Mouse (Mus musculus): ENCODE data around the gene Adgrl1.

Gene Adgrl1

DNA sequence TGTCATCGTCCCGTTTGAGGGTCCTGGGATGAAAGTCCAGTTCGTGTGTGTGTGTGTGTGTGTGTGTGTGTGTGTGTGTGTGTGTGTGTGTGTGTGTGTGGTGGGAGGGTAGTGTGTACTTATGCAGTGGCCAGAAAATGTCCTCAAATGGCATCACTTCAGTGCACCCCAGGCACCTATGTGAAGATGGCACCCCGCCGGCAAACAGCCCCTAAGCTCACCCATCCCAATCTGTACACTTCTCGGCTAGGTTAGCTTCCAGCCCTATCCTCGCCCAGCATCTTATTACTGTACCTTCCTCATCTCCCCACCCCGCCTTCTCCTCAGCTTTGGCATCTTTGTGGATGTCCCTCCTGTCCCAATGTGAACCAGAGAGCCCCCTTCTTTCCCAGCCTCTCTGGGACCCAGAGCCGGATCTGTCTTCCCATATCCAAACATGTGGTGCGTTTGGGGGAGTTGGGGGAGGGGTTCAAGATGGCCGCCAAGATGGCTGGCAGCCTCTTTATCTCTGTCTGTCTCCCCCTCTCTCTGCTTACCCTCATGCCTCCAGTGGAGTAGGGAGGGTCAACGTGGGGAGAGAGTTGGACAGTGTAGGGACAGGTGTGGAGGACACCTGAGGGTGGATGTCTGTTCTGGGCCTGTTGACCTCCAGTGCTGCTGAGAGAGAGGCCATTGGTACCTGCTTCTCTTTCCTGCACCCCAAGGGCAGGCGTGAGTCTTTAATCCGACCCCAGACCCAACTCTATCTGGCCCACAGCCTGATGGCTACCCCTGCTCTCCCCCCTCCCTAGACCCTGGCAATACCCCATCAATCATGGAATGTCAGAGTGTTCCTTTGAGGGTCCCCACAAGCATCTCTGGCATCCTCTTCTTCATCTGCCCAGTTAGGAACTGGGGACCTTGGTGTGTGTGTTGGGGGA, 1.9 kb downstream of the Adgrl1 start:
- DNase-seq (ENCODE audit: extremely low read depth, low read depth, low spot score): no peak

DNA sequence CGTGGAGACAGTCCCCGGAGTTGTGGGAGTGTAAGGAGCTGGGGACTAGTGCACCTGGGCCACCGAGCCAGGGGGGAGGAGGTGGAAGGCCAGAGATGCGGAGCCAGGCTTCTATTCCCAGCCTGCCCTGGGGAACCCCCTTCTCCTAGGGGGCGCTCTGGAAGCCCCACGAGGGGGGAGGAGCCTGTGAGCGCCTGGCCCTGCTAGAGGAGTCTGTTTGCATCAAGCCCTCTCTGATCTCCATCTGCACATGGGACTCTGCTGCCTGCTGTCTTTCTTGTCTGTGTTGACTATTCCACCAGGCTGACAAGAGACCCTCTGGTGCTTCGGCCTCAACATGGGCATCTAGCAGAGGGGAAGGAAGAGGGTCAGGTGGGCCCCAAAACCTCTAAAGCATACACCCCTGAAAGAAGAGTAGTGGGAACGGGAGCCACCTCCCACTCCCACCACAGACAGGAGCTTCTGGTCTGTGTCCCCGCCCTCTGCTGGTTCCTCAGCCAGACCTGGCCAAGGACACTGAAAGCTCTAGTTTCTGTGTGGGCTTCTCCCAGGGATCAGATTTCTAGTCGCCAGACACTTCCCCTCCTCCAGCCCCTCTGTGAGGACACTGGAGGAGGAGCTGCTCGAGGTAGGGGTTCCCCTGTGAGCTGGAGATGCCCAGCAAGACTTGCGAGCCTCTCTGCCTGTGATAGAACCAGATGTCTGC, 3.2 kb downstream of the Adgrl1 start:
- DNase-seq (ENCODE audit: extremely low read depth, low read depth, low spot score): no peak

- no peak for DNase-seq (ENCODE audit: extremely low read depth, low read depth, low spot score)
These were observed 8.7 kb downstream of the Adgrl1 start for GRCm38 (mm10) chr8:83908583-83908982.

GRCm38 (mm10) chr8:83909311-83909710, 9.4 kb downstream of the Adgrl1 start:
- no peak for DNase-seq (ENCODE audit: extremely low read depth, low read depth, low spot score)

DNA sequence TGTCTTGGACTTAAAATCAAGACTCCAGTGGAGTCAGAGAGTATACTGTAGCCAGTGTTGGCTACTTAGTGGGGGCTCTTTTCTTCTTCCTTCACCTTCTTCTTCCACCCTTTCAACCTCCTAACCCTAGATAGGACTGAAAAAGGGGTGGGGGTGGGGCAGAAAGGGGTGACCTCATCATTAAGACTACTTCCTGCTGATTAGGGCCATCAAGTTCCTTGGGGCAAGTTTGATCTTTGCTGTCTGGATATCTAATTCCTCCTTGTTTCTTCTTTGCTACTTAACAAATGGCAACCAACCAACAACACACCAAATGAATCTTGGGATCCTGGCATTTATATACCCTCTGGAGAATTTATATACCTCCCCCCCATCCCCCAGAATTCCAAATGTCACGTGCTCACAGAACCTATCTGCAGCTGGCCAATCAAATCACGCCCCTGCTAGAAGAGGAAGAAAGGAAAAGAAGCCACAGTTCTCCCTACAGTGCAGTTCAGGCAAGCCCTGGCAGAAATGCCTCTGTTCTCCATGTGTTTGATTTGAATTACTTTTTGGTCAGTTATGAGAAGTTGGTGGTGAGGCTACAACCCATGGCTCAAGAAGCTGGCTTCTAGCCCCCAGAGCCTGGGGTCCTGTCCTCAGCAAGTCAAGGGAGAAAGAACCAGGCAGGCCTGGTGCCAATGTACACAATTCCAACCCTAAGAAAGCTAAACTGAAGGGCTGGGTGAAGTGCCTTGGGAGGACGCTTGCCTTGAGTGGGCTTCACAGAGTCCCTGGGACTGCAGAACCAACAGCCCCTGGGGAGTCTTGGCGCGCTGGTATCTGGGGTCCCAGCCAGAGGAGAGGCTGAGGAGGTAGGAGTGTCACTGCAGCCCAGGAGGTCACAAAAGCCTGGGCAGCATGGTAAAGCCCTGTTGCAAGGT, 12.2 kb downstream of the Adgrl1 start:
- no peak for DNase-seq (ENCODE audit: extremely low read depth, low read depth, low spot score)

GRCm38 (mm10) chr8:83914232-83914631, 14.3 kb downstream of the Adgrl1 start:
- DNase-seq (ENCODE audit: extremely low read depth, low read depth, low spot score): no peak

- DNase-seq (ENCODE audit: extremely low read depth, low read depth, low spot score): no peak
These were observed 15.0 kb downstream of the Adgrl1 start for GRCm38 (mm10) chr8:83914860-83915259.

DNA sequence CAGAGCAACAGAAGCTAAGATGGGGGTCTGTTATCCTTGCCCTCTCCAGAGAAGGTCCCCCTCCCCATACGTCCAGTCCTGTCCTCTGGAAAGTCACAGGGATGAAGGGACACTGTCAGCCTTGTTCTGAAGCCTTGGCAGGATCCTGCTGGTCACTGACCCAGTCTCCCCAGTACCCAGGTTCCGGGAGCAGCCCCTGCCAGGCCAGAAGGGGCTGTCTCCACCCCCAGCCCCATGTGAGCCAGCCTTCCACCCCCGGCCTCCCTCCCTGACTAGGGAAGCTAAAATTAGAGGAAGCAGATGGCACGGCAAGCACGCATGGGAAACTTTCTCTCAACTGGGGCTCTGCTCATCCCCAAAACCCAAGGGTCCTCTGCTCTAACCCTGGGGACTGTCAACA, 16.1 kb downstream of the Adgrl1 start:
- no peak for DNase-seq (ENCODE audit: extremely low read depth, low read depth, low spot score)

DNA sequence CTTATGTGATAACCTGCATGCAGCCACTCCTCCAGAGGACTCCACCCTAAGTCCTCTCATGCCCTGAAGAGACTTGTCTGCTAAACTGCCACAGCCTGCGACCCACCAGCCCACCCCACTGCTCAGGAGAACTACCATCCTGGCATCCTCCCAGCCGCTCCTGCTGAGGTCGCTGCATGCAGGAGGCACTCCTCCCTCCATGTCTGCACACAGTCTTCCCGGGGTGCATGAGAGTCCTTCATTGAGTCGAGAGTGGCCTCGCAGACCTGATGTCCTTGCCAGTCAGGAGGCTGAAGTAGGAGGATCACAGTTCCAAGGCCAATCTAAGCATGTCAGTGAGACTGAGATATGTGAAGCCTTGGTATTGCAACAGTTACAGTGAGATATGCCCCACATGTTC, 17.7 kb downstream of the Adgrl1 start:
- no peak for DNase-seq (ENCODE audit: extremely low read depth, low read depth, low spot score)

- DNase-seq (ENCODE audit: extremely low read depth, low read depth, low spot score): no peak
These were observed 21.7 kb downstream of the Adgrl1 start for GRCm38 (mm10) chr8:83921558-83921957.

GRCm38 (mm10) chr8:83922727-83923126, 22.8 kb downstream of the Adgrl1 start:
- no peak for DNase-seq (ENCODE audit: extremely low read depth, low read depth, low spot score)

DNA sequence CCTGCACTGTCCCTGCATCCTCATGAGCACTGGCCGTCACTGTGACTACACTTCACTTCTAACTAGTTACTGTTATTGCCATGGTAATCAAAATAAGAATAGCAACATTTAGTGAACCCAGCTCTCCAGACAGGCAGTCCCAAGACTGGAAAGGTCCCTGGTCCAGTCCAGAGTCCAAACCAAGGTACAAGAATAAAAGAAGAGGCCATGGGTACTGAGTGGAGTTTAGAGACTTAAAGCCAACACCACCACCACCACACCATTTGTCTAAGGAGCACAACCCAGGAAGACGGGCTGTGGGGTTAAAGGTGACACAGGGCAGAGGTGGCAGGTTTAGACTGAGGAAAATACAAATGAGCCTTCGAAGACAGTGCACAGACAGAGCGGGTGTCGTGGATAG, 24.7 kb downstream of the Adgrl1 start:
- no peak for DNase-seq (ENCODE audit: extremely low read depth, low read depth, low spot score)

DNA sequence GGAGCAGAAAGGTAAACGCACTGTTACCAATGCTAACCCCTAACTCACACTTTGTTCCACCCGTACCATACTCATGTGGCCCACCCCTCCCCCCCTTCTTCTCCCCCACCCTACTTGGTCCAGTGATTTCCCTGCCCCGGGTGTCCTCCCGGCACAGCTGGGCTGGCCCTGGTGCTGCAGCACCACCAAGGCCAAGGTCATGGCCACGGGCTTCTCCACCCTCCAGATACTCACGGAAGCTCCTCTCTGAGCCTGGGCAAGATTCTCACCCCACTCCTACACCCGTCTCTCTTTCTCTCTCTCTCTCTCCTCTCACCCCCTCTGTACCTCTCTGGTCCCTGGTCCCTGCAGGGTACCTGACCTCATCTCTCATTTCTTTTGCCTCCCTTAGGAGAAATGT, 26.4 kb downstream of the Adgrl1 start:
- no peak for DNase-seq (ENCODE audit: extremely low read depth, low read depth, low spot score)

- DNase-seq (ENCODE audit: extremely low read depth, low read depth, low spot score): no peak
These were observed 34.3 kb downstream of the Adgrl1 start for GRCm38 (mm10) chr8:83934222-83934621.

- no peak for DNase-seq (ENCODE audit: extremely low read depth, low read depth, low spot score)
These were observed 35.1 kb downstream of the Adgrl1 start for GRCm38 (mm10) chr8:83934994-83935393.

DNA sequence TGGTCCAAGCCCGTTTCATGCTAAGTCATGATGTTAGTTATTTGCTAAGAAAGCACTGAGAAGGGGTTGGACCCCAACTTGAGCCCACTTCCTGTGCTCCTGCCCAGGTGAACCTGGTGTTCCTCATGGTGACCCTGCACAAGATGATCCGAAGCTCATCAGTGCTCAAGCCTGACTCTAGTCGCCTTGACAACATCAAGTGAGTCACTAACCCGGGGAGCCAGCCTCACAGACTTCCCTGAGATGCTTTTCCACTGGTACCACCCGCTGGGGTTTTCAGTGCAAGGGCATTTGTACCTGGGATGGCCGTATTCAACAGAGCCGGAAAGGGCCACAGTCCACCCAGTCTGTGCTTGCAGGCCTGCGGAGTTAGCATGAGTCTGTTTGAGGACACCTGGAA, 35.5 kb downstream of the Adgrl1 start:
- no peak for DNase-seq (ENCODE audit: extremely low read depth, low read depth, low spot score)

GRCm38 (mm10) chr8:83937645-83938044, 37.7 kb downstream of the Adgrl1 start:
- no peak for DNase-seq (ENCODE audit: extremely low read depth, low read depth, low spot score)

- no peak for DNase-seq (ENCODE audit: extremely low read depth, low read depth, low spot score)
These were observed 38.4 kb downstream of the Adgrl1 start for GRCm38 (mm10) chr8:83938330-83938729.

DNA sequence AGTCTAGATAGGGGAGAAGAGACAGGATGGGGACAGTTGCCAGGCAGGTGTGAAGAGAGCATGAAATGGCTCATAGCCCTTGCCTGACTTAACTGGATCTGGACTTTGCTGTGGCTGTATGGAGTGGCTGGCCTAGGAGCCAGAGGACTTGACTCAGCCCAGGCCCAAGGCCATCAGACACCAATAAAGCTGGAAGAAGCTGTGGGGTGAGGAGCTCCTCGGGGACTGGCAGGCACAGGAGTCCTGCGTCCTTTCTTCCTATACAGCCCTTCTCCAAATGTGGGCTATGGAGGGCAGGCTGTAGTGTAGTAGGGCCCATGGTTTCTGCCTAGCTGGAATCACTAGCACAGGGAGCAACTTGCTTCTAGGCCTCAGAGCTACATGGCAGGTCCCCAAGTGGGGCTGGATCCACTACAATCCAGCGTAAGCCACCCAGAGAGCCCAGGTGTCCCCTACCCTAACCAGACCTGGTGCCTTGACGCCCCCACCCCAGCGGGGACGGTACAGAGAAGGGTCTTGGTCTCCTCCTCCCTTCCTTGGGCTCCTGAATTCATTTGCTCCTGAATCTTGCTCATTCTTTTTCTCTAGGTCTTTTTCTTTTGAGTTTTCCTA, 41.3 kb downstream of the Adgrl1 start:
- DNase-seq (ENCODE audit: extremely low read depth, low read depth, low spot score): no peak

GRCm38 (mm10) chr8:83942446-83942845, 42.5 kb downstream of the Adgrl1 start:
- DNase-seq (ENCODE audit: extremely low read depth, low read depth, low spot score): no peak

DNA sequence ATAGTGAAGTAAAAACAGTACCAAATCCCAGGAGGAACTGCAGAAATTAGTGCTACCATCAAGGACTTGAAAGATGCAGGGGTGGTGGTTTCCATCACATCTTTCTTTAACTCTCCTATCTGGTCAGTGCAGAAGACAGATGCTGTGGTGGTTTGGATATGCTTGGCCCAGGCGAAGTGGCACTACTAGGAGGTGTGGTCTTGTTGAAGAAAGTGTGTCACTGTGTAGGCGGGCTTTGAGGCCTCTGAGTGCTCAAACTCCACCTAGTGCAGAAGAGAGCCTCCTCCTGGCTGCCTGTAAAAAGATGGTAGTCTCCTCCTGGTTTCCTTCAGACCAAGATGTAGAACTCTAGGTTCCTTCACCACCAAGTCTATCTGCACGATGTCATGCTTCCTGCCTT, 45.6 kb downstream of the Adgrl1 start:
- no peak for DNase-seq (ENCODE audit: extremely low read depth, low read depth, low spot score)
